Mouse (Mus musculus) CD8-positive naive resting alpha-beta T cell, adult 2 months (primary cell): ENCODE data around the gene Ccdc61.
"Not testable (repeated sequence)": the region's sequence is repeated elsewhere in the genome, so short reads cannot be mapped to it uniquely, and the experiment has no call there.

ENCODE experiments used
- DNase-seq, 2 experiments: peaks; one replicate each; pipeline ENCODE4 v3.0.0; 2022; ENCODE audit warnings: low read depth in 2 of 2, low spot score in 2 of 2

Ccdc61 gene

GRCm38 (mm10) chr7:18917931-18918330 lies 7.7 kb upstream of the Ccdc61 start:
- no peak for DNase-seq

- DNase-seq, result no peak
These were observed 6.0 kb upstream of the Ccdc61 start for GRCm38 (mm10) chr7:18916254-18916653.

GRCm38 (mm10) chr7:18909797-18910196 lies 418 bp downstream of the Ccdc61 start:
- no peak for DNase-seq

- DNase-seq, result no peak
These were observed 5.2 kb downstream of the Ccdc61 start for GRCm38 (mm10) chr7:18904971-18905370.

- DNase-seq, result no peak
These were observed 7.7 kb downstream of the Ccdc61 start for GRCm38 (mm10) chr7:18902486-18902885.

GRCm38 (mm10) chr7:18900513-18900912 lies 9.7 kb downstream of the Ccdc61 start:
- DNase-seq, result no peak

GRCm38 (mm10) chr7:18896536-18896935 lies 13.7 kb downstream of the Ccdc61 start:
- DNase-seq, result no peak

GRCm38 (mm10) chr7:18893651-18894430 lies 16.4 kb downstream of the Ccdc61 start:
- DNase-seq, result no peak

- no peak for DNase-seq
These were observed 17.2 kb downstream of the Ccdc61 start for GRCm38 (mm10) chr7:18893009-18893408.

GRCm38 (mm10) chr7:18891872-18892599 lies 18.2 kb downstream of the Ccdc61 start:
- DNase-seq, result peak; percentile 72 to 82

GRCm38 (mm10) chr7:18890848-18891247 lies 19.4 kb downstream of the Ccdc61 start:
- no peak for DNase-seq

GRCm38 (mm10) chr7:18886963-18887362 lies 23.3 kb downstream of the Ccdc61 start:
- DNase-seq, result no peak

GRCm38 (mm10) chr7:18884745-18885422 lies 25.3 kb downstream of the Ccdc61 start:
- no peak for DNase-seq

- DNase-seq, result no peak
These were observed 26.0 kb downstream of the Ccdc61 start for GRCm38 (mm10) chr7:18883991-18884744.

- DNase-seq, result no peak
These were observed 31.5 kb downstream of the Ccdc61 start for GRCm38 (mm10) chr7:18878691-18879090.

GRCm38 (mm10) chr7:18875372-18875771 lies 34.8 kb downstream of the Ccdc61 start:
- DNase-seq, result no peak

GRCm38 (mm10) chr7:18873253-18873652 lies 37.0 kb downstream of the Ccdc61 start:
- DNase-seq, result peak; percentile 36 to 61

GRCm38 (mm10) chr7:18872816-18873215 lies 37.4 kb downstream of the Ccdc61 start:
- DNase-seq, result no peak

- no peak for DNase-seq
These were observed 38.0 kb downstream of the Ccdc61 start for GRCm38 (mm10) chr7:18872014-18872802.

GRCm38 (mm10) chr7:18871031-18871430 lies 39.2 kb downstream of the Ccdc61 start, which contains the start of gene Pglyrp1:
Gene Pglyrp1 (plus strand): TSS chr7:18871331.
- DNase-seq, result not testable (repeated sequence)
